Mouse (Mus musculus): Measurements from ENCODE around the gene Adgrb3. TPM values are rescaled to one million over a fixed set of nuclear protein-coding genes. Genes with fewer than 3 reads are reported as not detected.
A peak's percentile ranks its signal among the peaks of the same experiment; 100 is the strongest.
"Not testable (repeated sequence)": the region's sequence is repeated elsewhere in the genome, so short reads cannot be mapped to it uniquely, and the experiment has no call there.

Adgrb3 gene
- polyA plus RNA-seq, 1 experiment from 2014 or later: 0.41 TPM

GRCm38 (mm10) chr1:25491503-25491902 is 338.0 kb downstream of the Adgrb3 start:
- Histone ChIP-seq H3K9me3 (no peaks in the 10 kb centered on the region), H3K4me1 (no peaks in the 10 kb centered on the region), H3K9ac (no peak overlapping the region), H3K4me3 (no peak overlapping the region), H3K27me3 (no peaks in the 10 kb centered on the region), H3K36me3 (no peaks in the 10 kb centered on the region), H3K27ac (no peak overlapping the region), H3K4me2 (no peak overlapping the region)
- 78% methylated on average over 1 of the region's 1 CpGs for WGBS
- ATAC-seq (ENCODE audit: borderline replicate concordance, extremely low read depth, low FRiP score, low TSS enrichment): no peak

- H3K9ac ChIP-seq: no peak overlapping the region
- ATAC-seq (ENCODE audit: borderline replicate concordance, extremely low read depth, low FRiP score, low TSS enrichment): no peak
- H3K27ac ChIP-seq: no peak overlapping the region
- H3K27me3 ChIP-seq: no peaks in the 10 kb centered on the region
- no peak overlapping the region for H3K4me2 ChIP-seq
- WGBS: 80% methylated on average over 2 of the region's 2 CpGs
- H3K36me3 ChIP-seq: no peaks in the 10 kb centered on the region
- H3K9me3 ChIP-seq: no peaks in the 10 kb centered on the region
- no peaks in the 10 kb centered on the region for H3K4me1 ChIP-seq
- no peak overlapping the region for H3K4me3 ChIP-seq
Measured at GRCm38 (mm10) chr1:25490174-25490573, 339.3 kb downstream of the Adgrb3 start.

GRCm38 (mm10) chr1:25475699-25476098 is 353.8 kb downstream of the Adgrb3 start:
- no peak overlapping the region for H3K27ac ChIP-seq
- H3K4me3 ChIP-seq: no peak overlapping the region
- H3K27me3 ChIP-seq: no peaks in the 10 kb centered on the region

GRCm38 (mm10) chr1:25474469-25474868 is 355.0 kb downstream of the Adgrb3 start:
- 61% methylated on average over 11 of the region's 11 CpGs for WGBS
- Histone ChIP-seq H3K27ac (no peak overlapping the region), H3K4me1 (no peaks in the 10 kb centered on the region), H3K36me3 (no peaks in the 10 kb centered on the region), H3K4me3 (no peak overlapping the region), H3K9ac (no peak overlapping the region), H3K4me2 (no peak overlapping the region), H3K9me3 (no peaks in the 10 kb centered on the region), H3K27me3 (no peaks in the 10 kb centered on the region)
- ATAC-seq (ENCODE audit: borderline replicate concordance, extremely low read depth, low FRiP score, low TSS enrichment): no peak; the same call in 1 of the 2 replicates

More at GRCm38 (mm10) chr1:25475699-25476098, 353.8 kb downstream of the Adgrb3 start:
- no peak overlapping the region for H3K9ac ChIP-seq
- H3K4me2 ChIP-seq: no peak overlapping the region
- no peak for ATAC-seq (ENCODE audit: borderline replicate concordance, extremely low read depth, low FRiP score, low TSS enrichment)
- WGBS: 81% methylated on average over 3 of the region's 3 CpGs
- no peaks in the 10 kb centered on the region for H3K9me3 ChIP-seq
- no peaks in the 10 kb centered on the region for H3K4me1 ChIP-seq
- H3K36me3 ChIP-seq: no peaks in the 10 kb centered on the region

GRCm38 (mm10) chr1:25471612-25472011 is 357.9 kb downstream of the Adgrb3 start:
- H3K27me3 ChIP-seq; H3K36me3 ChIP-seq; H3K27ac ChIP-seq; H3K9ac ChIP-seq; ATAC-seq (ENCODE audit: borderline replicate concordance, extremely low read depth, low FRiP score, low TSS enrichment); H3K9me3 ChIP-seq; H3K4me3 ChIP-seq; H3K4me1 ChIP-seq; H3K4me2 ChIP-seq: not testable (repeated sequence)
- 49% methylated on average over 2 of the region's 2 CpGs for WGBS

GRCm38 (mm10) chr1:25462612-25463011 is 366.9 kb downstream of the Adgrb3 start:
- ATAC-seq (ENCODE audit: borderline replicate concordance, extremely low read depth, low FRiP score, low TSS enrichment): no peak
- Histone ChIP-seq H3K27ac (no peak overlapping the region), H3K4me2 (no peak overlapping the region)

GRCm38 (mm10) chr1:25435506-25435905 is 394.0 kb downstream of the Adgrb3 start:
- no peak overlapping the region for H3K27ac ChIP-seq
- H3K36me3 ChIP-seq: no peaks in the 10 kb centered on the region
- ATAC-seq (ENCODE audit: borderline replicate concordance, extremely low read depth, low FRiP score, low TSS enrichment): no peak
- H3K4me2 ChIP-seq: no peak overlapping the region
- no peaks in the 10 kb centered on the region for H3K9me3 ChIP-seq
- no peak overlapping the region for H3K9ac ChIP-seq
- 37% methylated on average over 2 of the region's 2 CpGs for WGBS
- no peak overlapping the region for H3K4me3 ChIP-seq
- no peaks in the 10 kb centered on the region for H3K4me1 ChIP-seq
- H3K27me3 ChIP-seq: no peaks in the 10 kb centered on the region

More at GRCm38 (mm10) chr1:25462612-25463011, 366.9 kb downstream of the Adgrb3 start:
- no peak overlapping the region for H3K9ac ChIP-seq
- no peaks in the 10 kb centered on the region for H3K9me3 ChIP-seq
- no peaks in the 10 kb centered on the region for H3K27me3 ChIP-seq
- H3K36me3 ChIP-seq: no peaks in the 10 kb centered on the region
- no peak overlapping the region for H3K4me3 ChIP-seq
- 57% methylated on average over 1 of the region's 1 CpGs for WGBS
- H3K4me1 ChIP-seq: no peaks in the 10 kb centered on the region

- H3K27ac ChIP-seq: no peak overlapping the region
- H3K4me1 ChIP-seq: no peaks in the 10 kb centered on the region
- peak overlapping the region; percentile 12; the same call in 1 of the 2 replicates for H3K4me3 ChIP-seq
- no peaks in the 10 kb centered on the region for H3K27me3 ChIP-seq
- H3K9me3 ChIP-seq: no peaks in the 10 kb centered on the region
- H3K9ac ChIP-seq: no peak overlapping the region
- ATAC-seq (ENCODE audit: borderline replicate concordance, extremely low read depth, low FRiP score, low TSS enrichment): no peak
- H3K36me3 ChIP-seq: no peaks in the 10 kb centered on the region
- no peak overlapping the region; the same call in 1 of the 2 replicates for H3K4me2 ChIP-seq
- 61% methylated on average over 16 of the region's 16 CpGs for WGBS
Measured at GRCm38 (mm10) chr1:25430219-25430862, 399.2 kb downstream of the Adgrb3 start.

GRCm38 (mm10) chr1:25420701-25421100 is 408.8 kb downstream of the Adgrb3 start:
- 87% methylated on average over 2 of the region's 2 CpGs for WGBS
- H3K4me1 ChIP-seq: no peaks in the 10 kb centered on the region
- ATAC-seq (ENCODE audit: borderline replicate concordance, extremely low read depth, low FRiP score, low TSS enrichment): no peak

GRCm38 (mm10) chr1:25419378-25419777 is 410.1 kb downstream of the Adgrb3 start:
- H3K4me1 ChIP-seq: no peaks in the 10 kb centered on the region
- no peak for ATAC-seq (ENCODE audit: borderline replicate concordance, extremely low read depth, low FRiP score, low TSS enrichment)
- no peaks in the 10 kb centered on the region for H3K36me3 ChIP-seq
- H3K27ac ChIP-seq: no peak overlapping the region
- H3K9ac ChIP-seq: no peak overlapping the region
- no peak overlapping the region for H3K4me2 ChIP-seq
- no peaks in the 10 kb centered on the region for H3K9me3 ChIP-seq
- no peaks in the 10 kb centered on the region for H3K27me3 ChIP-seq
- H3K4me3 ChIP-seq: no peak overlapping the region

More at GRCm38 (mm10) chr1:25420701-25421100, 408.8 kb downstream of the Adgrb3 start:
- Histone ChIP-seq H3K9me3 (no peaks in the 10 kb centered on the region), H3K9ac (no peak overlapping the region), H3K4me2 (no peak overlapping the region), H3K36me3 (no peaks in the 10 kb centered on the region), H3K27me3 (no peaks in the 10 kb centered on the region), H3K27ac (no peak overlapping the region), H3K4me3 (no peak overlapping the region)

GRCm38 (mm10) chr1:25415084-25415483 is 414.4 kb downstream of the Adgrb3 start:
- no peaks in the 10 kb centered on the region for H3K36me3 ChIP-seq
- no peak overlapping the region for H3K4me3 ChIP-seq
- 72% methylated on average over 2 of the region's 2 CpGs for WGBS
- no peaks in the 10 kb centered on the region for H3K4me1 ChIP-seq
- H3K9me3 ChIP-seq: no peaks in the 10 kb centered on the region
- H3K27ac ChIP-seq: no peak overlapping the region
- H3K9ac ChIP-seq: no peak overlapping the region
- no peak overlapping the region for H3K4me2 ChIP-seq
- no peak for ATAC-seq (ENCODE audit: borderline replicate concordance, extremely low read depth, low FRiP score, low TSS enrichment)
- H3K27me3 ChIP-seq: no peaks in the 10 kb centered on the region

GRCm38 (mm10) chr1:25364186-25364585 is 465.3 kb downstream of the Adgrb3 start:
- Histone ChIP-seq H3K27ac (no peak overlapping the region), H3K4me1 (no peaks in the 10 kb centered on the region), H3K4me3 (no peak overlapping the region), H3K36me3 (no peaks in the 10 kb centered on the region), H3K9me3 (no peaks in the 10 kb centered on the region), H3K27me3 (no peaks in the 10 kb centered on the region), H3K9ac (no peak overlapping the region), H3K4me2 (no peak overlapping the region)
- 69% methylated on average over 2 of the region's 2 CpGs for WGBS
- no peak for ATAC-seq (ENCODE audit: borderline replicate concordance, extremely low read depth, low FRiP score, low TSS enrichment)

GRCm38 (mm10) chr1:25358554-25358953 is 471.0 kb downstream of the Adgrb3 start:
- 85% methylated on average over 4 of the region's 4 CpGs for WGBS
- Histone ChIP-seq H3K36me3 (no peaks in the 10 kb centered on the region), H3K9me3 (no peaks in the 10 kb centered on the region), H3K4me3 (no peak overlapping the region), H3K4me2 (no peak overlapping the region), H3K27me3 (no peaks in the 10 kb centered on the region), H3K27ac (no peak overlapping the region), H3K9ac (no peak overlapping the region), H3K4me1 (no peaks in the 10 kb centered on the region)
- no peak for ATAC-seq (ENCODE audit: borderline replicate concordance, extremely low read depth, low FRiP score, low TSS enrichment)

Measured in lung, embryonic 15.5 days (tissue).